Mouse (Mus musculus) intestine, postnatal 0 days (tissue): ENCODE measurements around the gene Btk. TPM values are rescaled to one million over a fixed set of nuclear protein-coding genes. Genes with fewer than 3 reads are reported as not detected.

ENCODE experiments used
- ATAC-seq: fragments of 200-750 bp; cut with Nextera tagmentation; 2 replicates; pipeline ENCODE4 v1.8.0; 2017; ENCODE audit warnings: mild to moderate bottlenecking, moderate TSS enrichment, moderate library complexity
- H3K27ac ChIP-seq: fragments of 300-500 bp; sonication (generic); 2 replicates; pipeline ENCODE4 v1.5.1; 2014; ENCODE audit warnings: mild to moderate bottlenecking, low read depth, low read length, moderate library complexity
- H3K27me3 ChIP-seq: fragments of 300-500 bp; sonication (generic); replicated peaks from 2 replicates; pipeline ENCODE4 v1.6.1; 2014; ENCODE audit warnings: low read length, mixed read lengths; ENCODE audit not compliant: control insufficient read depth, insufficient read depth
- H3K36me3 ChIP-seq: fragments of 300-500 bp; sonication (generic); 2 replicates; pipeline ENCODE4 v1.6.1; 2014; ENCODE audit warnings: mild to moderate bottlenecking, moderate library complexity; ENCODE audit not compliant: control insufficient read depth, insufficient read depth
- H3K4me1 ChIP-seq: fragments of 300-500 bp; sonication (generic); replicated peaks from 2 replicates; pipeline ENCODE4 v1.6.1; 2014; ENCODE audit warnings: antibody characterized with exemption, low read length, mixed read lengths; ENCODE audit not compliant: control insufficient read depth, insufficient read depth
- H3K4me2 ChIP-seq: fragments of 300-500 bp; sonication (generic); replicated peaks from 2 replicates; pipeline ENCODE4 v1.6.1; 2014; ENCODE audit warnings: low read depth, mild to moderate bottlenecking, moderate library complexity
- H3K4me3 ChIP-seq: fragments of 300-500 bp; sonication (generic); 2 replicates; pipeline ENCODE4 v1.5.1; 2014; ENCODE audit warnings: low read depth, low read length
- H3K9ac ChIP-seq: fragments of 300-500 bp; sonication (generic); 2 replicates; pipeline ENCODE4 v1.6.1; 2014; ENCODE audit warnings: mild to moderate bottlenecking, low read depth, low read length
- H3K9me3 ChIP-seq: fragments of 300-500 bp; sonication (generic); 2 replicates; pipeline ENCODE4 v1.6.1; 2016; ENCODE audit warnings: mixed run types; ENCODE audit not compliant: control insufficient read depth
- CTCF ChIP-seq: sonication (generic); IDR thresholded peaks from 2 replicates; pipeline ENCODE4 v1.5.1; 2016; ENCODE audit warnings: low read depth, mild to moderate bottlenecking, control low read depth, antibody characterized with exemption, moderate library complexity
- WGBS: fragments of 180-500 bp; shearing (Covaris S2); extraction: QIAGEN DNeasy Blood & Tissue Kit; methylation state at CpG from one replicate; pipeline ENCODE4 v1.1.7; 2014; 5-methylcytosine and 5-hydroxymethylcytosine counted together
- polyA plus RNA-seq: library from polyadenylated mRNA; unstranded; fragments of >200 nt; fragmentation: Nextera tagmentation; extraction: Ambion mirVana; gene quantifications from 2 replicates; pipeline ENCODE4 v1.2.1, GENCODE M21; 2015

Btk gene
- polyA plus RNA-seq, 1 experiment from 2014 or later = 0.83 TPM

GRCm38 (mm10) chrX:134507977-134508376, 75.4 kb downstream of the Btk start:
- H3K27me3 ChIP-seq = no peaks in the 10 kb centered on the region
- 73% methylated on average over 6 of the region's 6 CpGs for WGBS
- no peaks in the 10 kb centered on the region for H3K36me3 ChIP-seq
- ATAC-seq = no peak
- no peaks in the 10 kb centered on the region for H3K9me3 ChIP-seq
- no peak overlapping the region for H3K4me2 ChIP-seq
- no peak overlapping the region for H3K9ac ChIP-seq
- H3K27ac ChIP-seq = no peak overlapping the region
- H3K4me1 ChIP-seq = no peaks in the 10 kb centered on the region
- TF ChIP-seq CTCF = no peak
- no peak overlapping the region for H3K4me3 ChIP-seq

- Histone ChIP-seq H3K9ac (no peak overlapping the region), H3K27ac (no peak overlapping the region), H3K27me3 (no peaks in the 10 kb centered on the region), H3K4me1 (no peaks in the 10 kb centered on the region), H3K36me3 (no peaks in the 10 kb centered on the region), H3K4me3 (no peak overlapping the region), H3K4me2 (no peak overlapping the region), H3K9me3 (no peaks in the 10 kb centered on the region)
- no peak for ATAC-seq
- no peak for TF ChIP-seq CTCF
- WGBS = 88% methylated on average over 8 of the region's 8 CpGs
Observed at GRCm38 (mm10) chrX:134500651-134501050, 82.7 kb downstream of the Btk start.

Other genes starting within 250 kb of the Btk start
- gene Drp2, start 179.0 kb downstream of the Btk start, polyA plus RNA-seq = 0.16 and 0.34 TPM in 2 replicates
- not detected in 2 replicates for gene Taf7l, start 107.1 kb downstream of the Btk start, polyA plus RNA-seq
- gene Timm8a1, start 41.7 kb downstream of the Btk start, polyA plus RNA-seq = 68.6 and 71.5 TPM in 2 replicates
- 308 and 311 TPM in 2 replicates for gene Rpl36a, start 2.1 kb upstream of the Btk start, polyA plus RNA-seq
- 25.9 and 26.2 TPM in 2 replicates for gene Gla, start 17.6 kb upstream of the Btk start, polyA plus RNA-seq
- 81.7 and 88.7 TPM in 2 replicates for gene Hnrnph2, start 17.6 kb upstream of the Btk start, polyA plus RNA-seq
- 1.2 and 1.4 TPM in 2 replicates for gene Armcx4, start 102.9 kb upstream of the Btk start, polyA plus RNA-seq
- 12.1 and 12.9 TPM in 2 replicates for gene Armcx1, start 134.4 kb upstream of the Btk start, polyA plus RNA-seq
- 6.3 and 8.3 TPM in 2 replicates for gene Armcx6, start 167.8 kb upstream of the Btk start, polyA plus RNA-seq
- 38.1 and 38.6 TPM in 2 replicates for gene Armcx3, start 173.0 kb upstream of the Btk start, polyA plus RNA-seq
- gene Armcx2, start 225.7 kb upstream of the Btk start, polyA plus RNA-seq = 12.5 and 13.3 TPM in 2 replicates